Mouse (Mus musculus) brain, embryonic 14.5 days (tissue): Measurements from ENCODE around the gene Map4k3. TPM values are rescaled to one million over a fixed set of nuclear protein-coding genes. Genes with fewer than 3 reads are reported as not detected.
A peak's percentile ranks its signal among the peaks of the same experiment; 100 is the strongest.
"Not testable (repeated sequence)": the region's sequence is repeated elsewhere in the genome, so short reads cannot be mapped to it uniquely, and the experiment has no call there.

Source experiments
- DNase-seq: peaks from one replicate; pipeline ENCODE4 v3.0.0-alpha.2; 2011; ENCODE audit warnings: low read depth
- CTCF ChIP-seq: fragments of 200-500 bp; IDR thresholded peaks from 2 replicates; pipeline ENCODE4 v1.5.1; 2012; ENCODE audit warnings: inconsistent platforms, mild to moderate bottlenecking, moderate library complexity, borderline replicate concordance; ENCODE audit not compliant: insufficient read depth, insufficient read length; ENCODE audit errors: extremely low read depth
- POLR2A ChIP-seq: fragments of 200-500 bp; IDR thresholded peaks from 2 replicates; pipeline ENCODE4 v1.6.1; 2012; ENCODE audit warnings: mild to moderate bottlenecking, inconsistent platforms, borderline replicate concordance; ENCODE audit not compliant: poor library complexity, insufficient read depth, insufficient read length, severe bottlenecking; ENCODE audit errors: extremely low read depth
- polyA plus RNA-seq: library from polyadenylated mRNA; depleted of rRNA; stranded (reverse); fragments of >200 nt; gene quantifications from 2 replicates; pipeline ENCODE4 v1.2.3, GENCODE M21; 2012

The Map4k3 gene
- polyA plus RNA-seq, 1 experiment: 55.3 TPM

- TF ChIP-seq POLR2A: no peak
- no peak for DNase-seq
Measured at GRCm38 (mm10) chr17:80755076-80755871, 27.0 kb upstream of the Map4k3 start.

DNA sequence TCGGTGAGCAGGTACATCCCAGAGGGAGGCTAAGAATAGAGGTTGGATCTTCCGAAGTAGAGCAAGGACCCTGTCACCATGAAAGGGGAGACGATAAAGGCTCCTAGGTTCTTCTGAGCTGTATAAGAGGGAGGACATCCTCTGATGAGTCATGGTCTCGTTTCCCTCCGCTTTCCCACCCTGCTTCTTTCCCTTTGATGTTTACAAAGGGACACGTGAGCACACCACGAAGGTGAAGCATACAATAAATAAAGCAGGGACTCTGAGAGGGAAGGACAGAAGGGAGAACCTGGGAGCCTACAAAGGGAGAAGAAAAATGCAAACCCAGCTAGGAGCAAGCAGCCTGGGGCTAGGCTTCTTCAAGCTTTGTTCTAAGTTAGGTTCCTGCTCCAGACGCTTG, 26.3 kb upstream of the Map4k3 start:
- no peak for DNase-seq
- TF ChIP-seq POLR2A: no peak
- TF ChIP-seq CTCF: no peak

GRCm38 (mm10) chr17:80752466-80752865, 24.2 kb upstream of the Map4k3 start:
- DNase-seq: no peak
- TF ChIP-seq POLR2A: no peak

DNA sequence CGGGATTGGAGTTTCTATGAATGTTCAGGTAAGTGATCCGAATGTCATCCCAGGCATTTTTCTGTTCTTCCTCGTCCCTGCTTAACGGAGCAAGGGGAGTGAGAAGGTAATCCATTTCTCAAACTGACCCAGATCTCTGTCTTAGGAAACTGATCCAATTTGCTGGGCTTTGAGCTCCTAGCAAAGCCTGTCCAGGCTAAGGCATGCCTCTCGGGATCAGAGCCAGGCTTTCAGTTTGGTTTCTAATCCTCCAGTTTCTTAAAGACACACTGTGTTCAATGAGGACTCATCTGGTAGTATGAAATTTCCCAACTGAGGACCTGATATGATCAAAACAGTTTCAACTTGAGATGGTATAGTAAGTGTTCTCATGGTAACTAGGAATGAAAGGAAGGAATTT, 11.1 kb upstream of the Map4k3 start:
- no peak for TF ChIP-seq CTCF
- no peak for TF ChIP-seq POLR2A
- no peak for DNase-seq

DNA sequence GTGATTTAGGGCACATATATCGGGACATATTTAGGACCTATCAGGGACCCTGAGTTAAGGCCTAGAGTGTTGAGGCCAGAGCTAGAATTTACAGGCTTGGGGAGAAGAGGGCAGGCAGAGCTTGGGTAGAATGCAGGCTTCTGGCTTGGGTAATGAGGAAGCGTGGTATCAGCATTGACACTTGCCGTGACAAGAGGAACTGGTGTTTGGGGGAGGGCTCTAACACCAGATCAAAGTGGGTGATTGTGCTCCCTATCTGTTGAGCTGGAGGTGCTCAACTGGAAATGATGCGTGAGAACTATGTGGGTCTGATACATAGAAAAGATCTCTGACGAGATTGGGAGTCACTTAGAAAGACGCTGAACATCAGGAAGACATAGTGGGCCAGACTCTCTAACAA, 6.4 kb upstream of the Map4k3 start:
- no peak for DNase-seq
- TF ChIP-seq POLR2A: no peak

- no peak for TF ChIP-seq POLR2A
- no peak for TF ChIP-seq CTCF
- DNase-seq: no peak
Measured at GRCm38 (mm10) chr17:80733121-80733800, 5.0 kb upstream of the Map4k3 start.

GRCm38 (mm10) chr17:80732256-80732655, 4.0 kb upstream of the Map4k3 start:
- no peak for DNase-seq
- TF ChIP-seq CTCF (no peak), POLR2A (no peak)

DNA sequence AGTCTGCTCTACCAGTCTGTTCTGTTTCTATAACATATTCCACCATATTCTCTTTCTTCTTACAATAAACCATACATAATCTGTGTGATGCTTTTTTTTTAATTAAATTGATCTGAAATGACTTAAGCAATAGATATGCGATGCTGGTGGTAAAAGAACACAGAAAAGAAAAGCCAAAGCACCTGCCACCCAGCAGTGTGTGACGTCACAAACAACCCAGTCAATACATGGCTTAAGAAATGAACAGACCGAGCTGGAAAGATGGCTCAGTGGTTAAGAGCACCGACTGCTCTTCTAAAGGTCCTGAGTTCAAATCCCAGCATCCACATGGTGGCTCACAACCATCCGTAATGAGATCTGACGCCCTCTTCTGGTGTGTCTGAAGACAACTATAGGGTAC, 2.0 kb upstream of the Map4k3 start:
- DNase-seq: not testable (repeated sequence)

GRCm38 (mm10) chr17:80729825-80730224, 1.5 kb upstream of the Map4k3 start:
- TF ChIP-seq POLR2A (no peak), CTCF (no peak)
- no peak for DNase-seq

DNA sequence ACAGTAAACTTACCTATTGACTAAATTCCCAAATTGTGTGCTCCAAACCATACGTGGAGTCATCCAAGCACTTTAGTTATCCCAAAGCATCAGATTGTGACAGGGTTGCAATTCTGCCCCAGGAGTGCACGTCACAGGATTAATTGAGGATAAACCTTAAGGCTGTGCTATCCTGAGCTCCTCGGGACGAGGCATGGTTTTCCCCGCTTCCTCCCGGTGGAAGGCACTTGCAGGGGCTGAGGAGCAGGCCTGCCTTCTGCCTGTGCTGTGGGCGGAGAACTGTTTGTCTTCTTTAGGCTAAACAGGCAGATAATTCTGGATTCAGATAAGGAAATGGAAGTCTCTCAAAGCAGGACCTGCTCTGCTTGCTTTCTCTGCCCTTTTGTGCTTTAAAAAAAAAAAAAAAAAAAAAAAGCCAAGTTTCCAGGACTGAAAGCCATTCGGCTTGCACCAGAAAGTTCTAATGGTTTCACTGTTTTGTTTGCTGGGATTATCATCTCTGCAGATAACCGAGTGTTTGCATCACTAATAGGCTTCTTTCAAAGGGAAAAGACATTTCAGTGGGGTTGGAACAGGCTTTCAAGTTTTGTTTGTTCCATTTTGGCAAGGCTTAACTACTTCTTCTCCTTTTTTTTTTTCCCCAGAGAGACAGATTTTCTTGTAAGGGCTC, 930 bp upstream of the Map4k3 start:
- TF ChIP-seq POLR2A (no peak), CTCF (no peak)

GRCm38 (mm10) chr17:80727341-80727951, 839 bp downstream of the Map4k3 start:
- peak; percentile 67 for DNase-seq
- no peak for TF ChIP-seq CTCF
- TF ChIP-seq POLR2A: no peak

More for the DNA sequence above, 930 bp upstream of the Map4k3 start:
- DNase-seq: peak; percentile 37

DNA sequence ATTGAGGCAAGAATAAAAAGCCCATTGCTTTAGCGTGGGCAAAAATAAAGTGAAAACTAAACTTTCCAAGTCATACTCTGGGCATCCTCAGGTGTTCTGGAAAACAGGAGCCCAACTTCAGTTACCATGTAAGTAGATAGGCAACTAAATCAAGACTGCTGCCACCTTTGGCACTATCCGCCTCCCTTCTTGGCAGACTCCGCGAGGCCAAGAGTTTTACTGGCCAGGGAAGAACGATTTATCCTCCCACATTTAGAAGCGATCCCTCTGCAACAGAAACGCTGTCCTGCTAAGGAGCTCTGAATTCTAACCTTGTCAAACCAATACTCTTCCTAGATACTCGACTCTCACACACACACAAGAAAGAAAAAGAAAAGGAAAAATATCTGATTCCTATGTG, 1.5 kb downstream of the Map4k3 start:
- TF ChIP-seq POLR2A: no peak
- no peak for TF ChIP-seq CTCF
- peak; percentile 56 for DNase-seq

DNA sequence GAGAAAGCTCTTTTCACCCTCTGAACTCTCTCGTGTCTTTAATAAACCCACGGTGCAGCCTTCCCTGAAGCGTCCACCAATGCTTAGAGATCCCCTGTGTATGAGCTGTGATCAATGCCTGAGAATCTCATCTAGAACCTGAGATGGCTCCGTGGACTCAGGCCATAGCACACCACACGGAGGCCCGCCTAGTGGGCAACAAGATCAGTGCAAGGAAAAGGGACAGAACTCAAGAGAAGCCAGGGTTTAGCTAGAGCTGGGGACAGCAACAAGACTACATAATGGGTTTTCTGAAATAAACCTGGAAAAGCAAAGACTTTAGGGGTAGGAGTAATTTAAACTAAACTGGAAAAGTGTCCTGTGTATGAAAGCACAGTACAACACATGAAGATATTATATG, 5.2 kb downstream of the Map4k3 start:
- peak; percentile 30; the same call in 1 of the 2 replicates for TF ChIP-seq CTCF
- TF ChIP-seq POLR2A: no peak
- DNase-seq: no peak

GRCm38 (mm10) chr17:80721670-80722069, 6.6 kb downstream of the Map4k3 start:
- TF ChIP-seq POLR2A (no peak), CTCF (no peak)
- peak; percentile 46 for DNase-seq

GRCm38 (mm10) chr17:80719309-80719708, 9.0 kb downstream of the Map4k3 start:
- DNase-seq: no peak
- TF ChIP-seq POLR2A: no peak
- TF ChIP-seq CTCF: no peak
